Mouse (Mus musculus) frontal cortex, postnatal 36 days (tissue): Measurements from ENCODE around the gene Plscr1.

Experiments
- DNase-seq, 2 experiments: peaks; one replicate each; pipeline ENCODE4 v3.0.0; 2022; ENCODE audit warnings: low spot score in 2 of 2

The Plscr1 gene

DNA sequence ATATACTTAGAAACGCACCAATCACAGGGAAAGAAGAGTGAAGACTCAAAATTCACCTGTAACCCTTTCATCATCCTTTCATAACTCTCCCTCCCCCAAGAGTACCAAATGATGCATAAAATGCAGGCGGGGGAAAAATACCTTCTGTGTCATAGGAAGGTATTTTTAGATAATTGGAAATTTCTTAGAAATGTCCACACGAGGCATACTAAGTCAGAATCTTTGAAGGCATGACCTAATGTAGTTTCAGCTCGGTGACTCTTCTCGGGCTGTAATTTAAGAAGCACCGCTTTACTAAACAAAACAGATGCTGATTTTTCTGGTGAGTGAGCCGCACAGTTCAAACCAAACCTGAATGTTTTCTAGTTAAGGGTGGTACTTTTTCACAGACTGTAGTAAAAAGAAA lies at the start of gene Plscr1:
Plscr1 (plus strand) TSS at position 304 of the 406 bp plus-strand sequence.
- no peak for DNase-seq

DNA sequence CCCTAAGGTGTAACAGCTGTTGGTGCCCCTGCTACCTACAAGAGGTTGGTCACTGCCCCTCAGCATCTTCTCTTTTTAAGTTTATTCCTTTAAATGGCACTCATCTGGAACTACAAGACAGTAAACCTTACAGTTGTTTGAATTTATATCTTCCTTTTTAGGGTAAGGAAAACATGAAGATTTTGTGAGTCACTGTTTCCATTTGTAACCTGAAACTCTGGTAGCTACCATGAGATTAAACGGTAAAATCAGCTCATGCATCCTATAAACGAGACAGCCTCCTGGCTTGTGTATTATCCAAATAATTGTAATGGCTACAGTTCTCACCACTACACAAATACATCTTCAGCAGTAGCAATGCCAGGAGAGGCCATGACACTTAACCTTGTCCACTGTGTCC lies 45.2 kb upstream of the Plscr1 start:
- no peak for DNase-seq

DNA sequence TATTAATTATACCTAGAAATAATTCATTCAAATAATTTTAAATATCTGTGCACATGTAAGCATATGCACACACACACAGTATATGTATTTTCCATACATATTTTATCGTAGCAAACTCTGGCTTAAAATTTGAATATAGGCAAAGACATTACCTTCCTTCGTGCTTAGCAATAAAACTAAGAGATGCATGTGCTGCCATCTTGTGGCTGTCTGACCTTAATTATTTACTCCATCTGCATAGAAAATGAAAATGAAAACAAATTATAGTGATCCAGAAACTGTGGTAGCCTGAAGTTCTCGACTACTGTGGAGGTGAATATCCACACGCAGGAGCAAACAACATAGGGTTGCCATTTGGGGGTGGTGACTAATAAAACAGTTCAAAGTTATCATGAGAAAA lies 42.2 kb upstream of the Plscr1 start:
- peak; percentile 13 to 56 for DNase-seq

DNA sequence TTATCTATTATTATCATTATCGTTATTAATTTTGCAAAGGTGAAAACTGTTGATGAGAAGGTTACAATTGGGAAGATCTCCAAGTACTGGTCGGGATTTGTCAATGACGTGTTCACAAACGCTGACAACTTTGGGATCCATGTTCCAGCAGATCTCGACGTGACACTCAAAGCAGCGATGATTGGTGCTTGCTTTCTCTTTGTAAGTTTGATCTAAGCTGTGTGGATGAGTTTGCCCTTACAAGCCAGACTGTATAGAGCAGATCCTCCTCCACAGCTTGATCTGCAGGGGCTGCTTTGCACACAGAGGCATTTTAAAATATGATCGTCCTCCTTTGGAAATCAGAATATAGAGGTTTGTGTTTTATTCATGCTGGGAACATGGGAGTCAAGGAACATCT lies 41.8 kb upstream of the Plscr1 start:
- no peak for DNase-seq

DNA sequence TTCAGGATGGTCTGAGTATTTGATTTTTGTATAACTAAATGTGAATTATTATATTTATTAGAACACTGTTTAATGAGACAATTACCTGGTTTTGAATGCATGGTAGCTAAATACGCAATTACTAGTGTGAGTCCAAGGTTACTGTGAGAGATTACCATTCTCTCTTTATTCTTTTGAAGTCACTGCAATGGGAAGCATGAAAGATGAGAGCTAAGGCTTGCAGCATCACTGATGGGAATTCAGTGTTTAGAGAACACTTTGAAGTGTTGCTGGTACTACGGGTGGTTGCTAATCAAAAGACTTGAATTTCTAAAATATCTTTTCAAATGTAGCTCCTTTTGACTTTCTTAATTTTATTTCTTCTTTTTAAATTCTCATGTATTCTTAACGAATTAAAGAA lies 39.7 kb upstream of the Plscr1 start:
- DNase-seq: no peak

DNA sequence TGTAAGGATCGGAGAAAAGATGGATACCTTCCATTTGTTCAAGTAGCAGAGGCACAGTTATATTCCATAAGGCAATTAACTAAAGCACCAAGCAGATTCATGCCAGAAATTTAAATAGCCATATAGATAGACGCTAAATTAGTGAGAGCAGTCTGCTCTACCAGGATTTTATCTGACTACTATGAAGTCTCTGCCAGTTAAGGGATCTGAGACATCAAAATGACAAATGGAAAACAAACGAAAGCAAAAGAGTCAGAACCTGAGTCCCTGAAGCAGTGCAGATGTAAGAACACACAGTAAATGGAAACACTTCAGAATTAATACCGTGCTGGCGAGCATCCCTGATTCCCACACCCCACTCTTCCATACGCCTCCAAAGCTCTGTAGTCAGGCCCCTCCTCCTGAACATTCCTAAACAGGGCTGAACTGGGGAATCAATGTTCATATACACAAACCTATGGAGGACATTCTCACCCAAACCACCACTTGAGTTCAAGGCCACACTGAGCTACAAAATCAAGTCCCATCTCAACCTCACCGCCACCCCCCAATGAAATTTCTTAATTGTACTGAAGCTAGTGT lies 39.1 kb upstream of the Plscr1 start:
- no peak for DNase-seq

DNA sequence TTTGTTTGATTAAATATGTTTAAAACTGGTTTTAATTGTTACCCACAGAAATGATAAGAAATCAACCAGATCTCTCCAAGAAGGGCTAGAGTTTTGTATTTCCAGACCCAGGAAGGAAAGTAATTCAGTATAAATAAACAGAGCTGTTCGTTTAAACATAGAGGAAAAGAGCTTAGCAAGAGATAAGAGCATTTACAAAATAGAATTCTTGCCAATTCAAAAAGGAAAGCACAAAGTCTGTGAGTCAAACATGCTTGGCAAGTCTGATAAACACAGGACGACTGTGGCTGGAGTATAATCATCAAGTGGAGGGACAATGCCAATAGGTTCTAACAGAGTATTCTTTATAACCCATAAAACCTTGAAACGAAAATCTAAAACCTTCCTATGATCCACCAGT lies 38.5 kb upstream of the Plscr1 start:
- DNase-seq: no peak

DNA sequence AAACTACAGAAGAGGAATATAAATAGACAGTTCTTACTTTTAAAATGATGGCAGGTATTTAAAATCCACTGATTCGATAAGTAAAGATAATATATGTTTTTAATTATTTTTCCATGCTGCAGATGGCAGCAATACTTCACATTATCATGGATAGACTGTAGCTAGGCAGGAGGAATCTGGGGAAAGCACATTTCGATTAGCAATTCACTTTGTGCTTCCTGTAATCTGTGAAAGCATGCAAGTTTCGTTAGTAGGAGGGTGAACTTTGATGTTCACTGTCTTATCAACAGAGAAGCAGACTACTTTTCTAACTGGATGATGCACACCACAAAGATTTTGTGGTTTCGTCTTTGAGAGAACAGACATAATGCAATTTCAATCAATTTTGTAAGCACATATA lies 32.1 kb upstream of the Plscr1 start:
- DNase-seq: no peak

DNA sequence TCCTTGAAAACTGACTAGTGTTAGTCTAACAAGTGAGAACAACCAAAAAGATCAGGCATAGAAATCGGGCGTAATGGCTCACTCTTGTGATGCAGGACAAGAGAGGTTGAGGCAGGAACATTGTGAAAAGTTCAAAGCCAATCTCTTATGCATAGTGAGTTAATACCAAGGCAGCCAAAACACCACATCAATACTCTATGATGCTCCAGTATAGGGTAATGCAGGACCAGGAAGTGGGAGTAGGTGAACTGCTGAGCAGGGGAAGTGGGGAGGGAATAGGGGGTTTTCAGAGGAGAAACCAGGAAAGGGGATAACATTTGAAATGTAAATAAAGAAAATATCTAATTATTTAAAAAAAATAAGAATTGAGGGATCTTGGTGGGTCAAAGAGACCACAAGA lies 31.7 kb upstream of the Plscr1 start:
- DNase-seq: no peak

DNA sequence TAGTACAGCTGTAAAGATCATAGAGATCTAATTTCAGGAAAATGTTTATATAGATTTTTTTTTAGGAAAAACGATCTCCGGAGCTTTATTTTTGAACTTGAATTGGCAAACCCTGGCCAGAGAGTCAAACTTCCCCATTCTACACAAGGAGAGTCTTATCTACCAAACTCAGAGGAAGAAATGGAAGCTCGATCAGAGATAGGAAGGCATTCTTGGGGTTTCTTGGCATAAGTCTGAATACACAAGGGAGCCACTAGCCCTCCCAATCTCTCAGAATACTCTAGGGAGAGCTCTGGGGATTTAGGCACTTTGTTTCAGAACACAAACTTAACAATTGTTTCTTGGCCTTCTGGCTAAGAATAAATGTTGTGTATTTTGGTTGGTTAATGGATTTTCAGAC lies 29.4 kb upstream of the Plscr1 start:
- DNase-seq: no peak

DNA sequence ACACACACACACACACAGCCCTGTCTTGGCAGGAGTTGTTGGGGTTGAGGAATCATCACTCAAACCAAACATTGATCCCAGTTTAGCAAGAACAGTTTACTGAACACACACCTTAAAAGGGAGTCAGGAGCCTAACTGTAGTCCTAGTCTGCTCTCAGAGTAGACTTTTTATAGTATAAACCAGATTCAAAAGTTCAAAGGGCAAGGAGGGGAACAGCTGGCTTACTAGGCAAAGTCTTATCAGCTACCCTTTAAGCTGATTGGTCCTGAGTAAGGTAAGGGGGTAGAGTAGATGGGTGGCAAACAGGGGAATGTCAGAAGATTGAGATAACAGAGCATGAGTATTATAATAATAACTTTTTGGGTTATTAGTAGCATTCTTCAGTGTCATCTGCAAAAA lies 28.1 kb upstream of the Plscr1 start:
- no peak for DNase-seq

DNA sequence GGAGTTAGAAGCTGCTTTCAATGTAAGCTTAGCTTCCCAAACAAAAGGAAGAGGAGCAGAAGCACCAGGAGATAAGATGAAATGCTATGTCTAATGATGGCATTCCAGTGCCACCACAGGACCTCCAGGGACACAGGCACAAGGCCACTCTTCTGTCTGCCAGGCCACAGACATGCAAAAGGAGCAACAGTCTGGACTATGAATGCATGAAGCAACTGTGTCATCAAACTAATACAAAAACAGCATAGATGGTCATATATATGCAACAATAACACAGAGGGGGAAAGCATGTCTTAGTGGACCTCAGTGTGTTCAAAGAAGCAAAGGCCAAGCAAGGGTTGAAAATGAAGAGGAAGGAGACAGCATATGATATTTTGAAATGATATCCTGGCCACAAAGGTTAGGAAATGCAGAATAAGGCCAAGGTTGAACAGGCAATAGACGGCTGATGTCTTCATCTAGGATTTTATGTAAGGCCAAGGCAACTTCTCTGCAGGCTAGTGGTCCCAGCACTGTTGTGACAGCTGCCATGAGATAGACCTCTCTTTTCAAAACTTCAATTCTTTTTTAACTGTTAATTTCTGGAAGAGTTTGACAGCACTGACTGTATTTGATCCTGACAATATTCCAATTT lies 24.8 kb upstream of the Plscr1 start:
- no peak for DNase-seq

DNA sequence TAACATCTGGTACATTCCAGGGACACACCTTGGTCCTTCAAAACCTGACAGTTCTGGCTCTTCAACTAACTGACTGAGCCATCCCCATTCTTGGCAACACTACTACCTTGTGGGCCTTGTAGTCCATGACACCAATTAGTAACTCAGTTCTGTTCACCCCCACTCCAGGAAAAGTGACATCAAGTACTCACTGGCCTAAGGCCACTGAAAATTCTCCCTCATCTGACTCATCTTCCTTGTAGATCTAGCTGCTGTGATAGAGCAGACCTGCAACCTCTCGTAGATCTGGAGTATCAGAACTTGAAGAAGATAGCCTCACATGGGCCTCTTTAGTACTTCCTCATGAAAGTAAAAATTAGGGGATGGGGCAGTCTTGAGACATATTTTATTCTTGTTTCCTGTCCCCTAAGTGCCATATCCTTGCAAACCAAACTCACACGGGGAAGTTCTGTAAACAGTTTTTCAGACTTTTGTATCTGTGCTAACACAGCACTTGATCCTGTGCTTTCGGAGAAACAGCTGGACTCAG lies 23.4 kb upstream of the Plscr1 start:
- DNase-seq: no peak

DNA sequence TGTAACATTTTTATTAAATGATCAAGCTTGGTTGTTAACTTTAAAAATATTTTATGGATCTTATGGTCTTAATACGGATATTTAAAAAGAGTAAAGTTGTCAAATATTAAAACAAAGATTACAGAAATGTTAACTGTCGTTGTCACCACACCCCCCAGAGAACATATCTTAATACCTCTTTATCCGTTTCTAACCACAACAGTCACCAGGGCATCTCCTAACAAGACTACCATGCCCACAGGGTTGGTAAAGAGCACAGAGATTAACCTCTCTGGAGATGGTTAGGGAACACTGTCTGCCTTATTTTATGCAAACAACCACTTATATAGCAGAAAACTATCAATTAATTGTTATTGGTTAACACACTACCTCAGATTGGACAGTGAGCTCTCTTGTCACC lies 22.8 kb upstream of the Plscr1 start:
- DNase-seq: no peak

DNA sequence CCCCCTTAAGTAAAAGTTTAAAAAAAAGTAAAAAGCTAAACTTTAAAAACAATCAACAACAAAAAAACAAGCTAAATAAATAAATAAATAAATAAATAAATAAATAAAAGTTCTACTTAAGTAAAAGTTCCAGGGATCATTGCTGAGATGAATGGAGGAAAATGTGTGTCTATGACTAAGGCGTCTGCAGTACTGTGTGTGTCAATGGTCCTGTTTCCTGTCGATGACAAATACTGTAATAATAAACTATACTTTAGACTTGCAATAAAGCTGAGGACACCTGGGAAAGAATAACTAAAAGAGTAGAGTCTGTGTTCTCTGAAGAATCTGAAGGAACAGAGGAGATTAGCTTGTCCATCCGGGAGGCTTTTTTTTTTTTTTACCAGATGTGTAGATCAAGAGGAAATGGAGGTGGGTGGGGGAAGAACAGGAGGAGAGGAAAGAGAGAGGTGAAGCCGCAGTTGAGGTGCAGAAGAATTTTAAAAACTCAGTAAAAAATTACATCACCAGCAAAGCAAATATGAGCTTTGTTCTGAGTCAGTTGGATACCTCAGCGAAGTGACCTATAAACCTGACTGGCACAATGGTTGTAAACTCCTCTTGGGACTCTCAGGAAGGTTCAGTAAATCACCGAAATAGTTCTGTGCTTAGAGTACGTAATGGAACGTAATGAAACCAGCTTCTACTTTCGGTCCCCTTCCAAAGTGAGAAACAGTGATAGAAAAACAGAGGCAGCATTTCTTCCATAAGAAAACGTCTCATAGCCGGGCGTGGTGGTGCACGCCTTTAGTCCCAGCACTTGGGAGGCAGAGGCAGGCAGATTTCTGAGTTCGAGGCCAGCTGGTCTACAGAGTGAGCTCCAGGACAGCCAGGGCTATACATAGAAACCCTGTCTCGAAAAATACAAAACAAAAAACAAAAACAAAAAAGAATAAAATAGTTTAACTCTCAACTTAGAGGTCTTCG lies 20.4 kb upstream of the Plscr1 start:
- DNase-seq: no peak

DNA sequence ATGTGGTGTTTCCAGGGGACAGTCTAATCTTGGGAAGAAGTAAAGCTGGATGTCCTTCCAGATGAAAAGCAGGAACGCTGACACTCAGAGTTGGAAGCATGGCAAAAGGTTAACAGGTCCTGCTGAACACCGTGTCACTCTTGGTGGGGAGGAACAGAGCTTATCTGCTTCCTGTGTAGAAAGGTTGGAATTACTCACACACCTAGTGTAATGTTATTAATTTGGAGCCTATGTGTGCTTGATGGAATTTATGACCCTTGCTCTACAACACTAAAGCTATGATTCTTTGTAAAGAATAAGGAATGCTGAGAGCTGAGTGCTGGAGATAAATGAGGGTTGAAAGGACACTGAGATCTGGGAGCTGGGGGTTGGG lies 19.7 kb upstream of the Plscr1 start:
- DNase-seq: no peak

DNA sequence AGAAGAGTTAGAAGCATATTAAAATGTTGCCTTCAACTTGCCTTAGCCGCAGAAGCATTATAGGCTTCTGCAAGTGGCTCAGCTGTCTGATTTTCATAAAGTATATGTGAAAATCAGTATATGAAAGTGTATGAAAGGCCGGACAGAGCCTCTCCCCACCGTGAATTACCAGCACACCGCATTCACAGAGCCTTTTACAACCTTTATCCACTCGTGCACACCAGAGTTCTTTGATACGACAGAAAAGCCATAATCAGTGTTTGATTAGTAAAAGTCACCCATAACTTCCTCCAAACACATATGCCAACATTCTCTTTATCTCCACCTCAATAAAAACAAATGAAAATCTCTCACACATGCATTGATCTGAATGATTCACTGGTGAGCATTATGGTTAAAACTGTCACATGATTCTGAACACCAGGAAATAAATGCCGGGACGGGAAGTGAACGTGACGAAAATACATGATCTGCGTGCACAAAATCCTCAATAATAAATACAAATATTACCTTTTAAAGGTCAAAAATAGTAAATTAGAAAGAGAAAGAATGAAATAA lies 14.6 kb upstream of the Plscr1 start:
- DNase-seq: no peak

DNA sequence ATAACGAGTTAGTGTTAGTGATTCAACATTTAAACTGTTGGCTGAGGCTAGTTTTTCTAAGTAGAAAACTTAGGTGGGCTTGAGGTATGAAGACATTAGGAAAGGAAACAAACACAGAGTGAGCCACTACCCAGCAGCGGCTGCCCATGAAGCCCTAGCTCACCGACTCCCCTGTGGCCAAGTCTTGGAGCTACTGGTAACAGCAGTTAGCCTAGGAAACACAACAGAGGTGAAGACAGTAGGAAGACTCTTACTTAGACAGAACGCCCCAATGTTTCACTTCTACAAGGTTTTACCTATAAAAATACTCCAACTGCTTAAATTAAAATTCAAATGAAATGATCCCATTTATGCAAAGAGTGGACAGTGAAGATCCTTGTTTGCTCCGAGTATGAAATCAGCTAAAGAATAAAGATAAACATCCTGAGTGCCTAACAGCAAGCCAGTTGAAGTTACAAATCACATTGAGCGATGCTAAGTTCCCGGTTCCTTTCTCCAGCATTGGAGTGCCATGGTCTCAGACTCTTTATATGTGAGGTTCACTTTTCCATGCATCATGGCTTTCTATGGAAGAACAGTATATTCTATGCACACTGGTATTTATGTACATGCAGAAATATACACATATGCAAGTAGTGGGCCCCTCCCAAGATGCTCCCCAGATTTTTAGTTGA lies 640 bp upstream of the Plscr1 start:
- no peak for DNase-seq

DNA sequence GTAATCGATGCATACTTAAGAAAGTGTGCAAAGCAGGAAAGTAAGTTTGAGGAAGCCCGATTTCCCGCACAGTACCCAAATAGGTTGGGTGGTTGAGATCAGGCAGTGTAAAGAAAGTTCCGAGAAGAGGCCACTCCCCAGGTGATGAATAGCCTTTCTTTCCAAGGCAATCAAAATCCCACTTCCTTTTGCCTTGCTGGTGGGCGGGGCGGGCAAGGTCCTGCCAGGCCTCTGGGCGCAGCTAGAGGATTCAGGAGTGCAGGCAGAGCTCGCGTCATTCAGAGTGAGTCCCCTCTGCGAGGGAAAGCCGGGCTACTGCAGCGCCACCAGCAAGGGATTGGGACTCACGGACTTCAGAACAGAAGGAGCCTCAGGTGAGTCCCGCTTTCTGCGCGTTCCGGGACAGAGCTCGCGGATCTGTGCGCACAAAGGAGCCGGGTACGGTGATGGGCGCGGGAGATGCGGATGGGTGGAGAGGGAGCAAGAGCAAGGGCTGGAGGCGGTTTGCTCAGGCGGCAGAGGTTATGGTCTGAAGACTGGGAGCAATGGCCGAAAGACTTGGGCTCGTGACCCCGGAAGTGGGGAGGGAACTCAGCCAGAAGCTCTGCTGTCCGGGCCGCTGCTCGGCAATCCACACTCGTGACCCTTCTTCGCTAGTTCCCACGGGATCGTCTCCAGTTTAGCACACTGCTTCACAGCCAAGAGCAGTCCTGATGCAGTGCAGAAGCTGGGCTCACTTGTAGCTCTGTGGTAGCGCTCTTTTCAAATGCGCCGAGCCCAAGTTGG lies 630 bp downstream of the Plscr1 start:
- DNase-seq: peak; percentile 35

DNA sequence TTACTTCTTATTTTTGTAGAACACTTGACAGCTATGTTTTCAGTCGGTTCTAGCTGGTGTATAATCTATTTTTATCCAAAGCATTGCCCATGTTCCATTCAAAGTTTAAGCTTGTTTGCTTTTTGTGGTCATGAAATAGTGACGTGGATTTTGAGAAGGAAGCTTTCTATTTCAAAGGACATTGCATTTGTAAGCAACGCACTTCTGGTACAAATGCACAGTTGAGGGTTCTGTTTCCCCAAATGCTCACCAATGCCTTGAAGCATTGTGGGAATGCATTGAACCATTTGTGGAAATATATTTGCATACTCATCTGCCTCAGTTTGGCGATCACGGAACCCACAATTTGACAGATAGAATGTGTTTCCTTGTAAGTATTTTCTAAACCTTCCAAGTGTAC lies 3.2 kb downstream of the Plscr1 start:
- DNase-seq: no peak
